Mouse (Mus musculus): ENCODE measurements around the gene Tatdn2. TPM values are rescaled to one million over a fixed set of nuclear protein-coding genes. Genes with fewer than 3 reads are reported as not detected.
"Not testable (repeated sequence)": the region's sequence is repeated elsewhere in the genome, so short reads cannot be mapped to it uniquely, and the experiment has no call there.

Gene Tatdn2
- total RNA-seq, 2 experiments from 2014 or later, result 30.5 to 39.6 TPM

GRCm38 (mm10) chr6:113697222-113698205 is 664 bp downstream of the Tatdn2 start:
- intact Hi-C loops (cut with DNase I), result no loop called here
- peak; percentile 17 to 43 for DNase-seq

- DNase-seq, result no peak
- intact Hi-C loops (cut with DNase I), result no loop called here
Observed at GRCm38 (mm10) chr6:113712718-113713117, 15.9 kb downstream of the Tatdn2 start.

GRCm38 (mm10) chr6:113713389-113713788 is 16.5 kb downstream of the Tatdn2 start:
- intact Hi-C loops (cut with DNase I); DNase-seq: not testable (repeated sequence)

- DNase-seq, result no peak
- intact Hi-C loops (cut with DNase I), result no loop called here
Observed at GRCm38 (mm10) chr6:113714276-113714675, 17.4 kb downstream of the Tatdn2 start.

- no peak for DNase-seq
- intact Hi-C loops (cut with DNase I), result no loop called here
Observed at GRCm38 (mm10) chr6:113714797-113715196, 17.9 kb downstream of the Tatdn2 start.

- intact Hi-C loops (cut with DNase I), result no loop called here
- DNase-seq, result no peak
Observed at GRCm38 (mm10) chr6:113717541-113717940, 20.7 kb downstream of the Tatdn2 start.

GRCm38 (mm10) chr6:113719878-113720277 is 23.0 kb downstream of the Tatdn2 start, which contains the start of gene Ghrl:
Ghrl (minus strand) TSS chr6:113719880.
- intact Hi-C loops (cut with DNase I), result no loop called here
- no peak for DNase-seq

- no peak for DNase-seq
- intact Hi-C loops (cut with DNase I), result no loop called here
Observed at GRCm38 (mm10) chr6:113721061-113721460, 24.2 kb downstream of the Tatdn2 start.

- DNase-seq, result no peak
- intact Hi-C loops (cut with DNase I), result no loop called here
Observed at GRCm38 (mm10) chr6:113728181-113728580, 31.3 kb downstream of the Tatdn2 start.

- intact Hi-C loops (cut with DNase I), result no loop called here
- DNase-seq, result no peak
Observed at GRCm38 (mm10) chr6:113731296-113731695, 34.4 kb downstream of the Tatdn2 start.

GRCm38 (mm10) chr6:113737318-113738046 is 40.6 kb downstream of the Tatdn2 start:
- DNase-seq, result no peak
- intact Hi-C loops (cut with DNase I), result no loop called here

GRCm38 (mm10) chr6:113740236-113741217 is 43.7 kb downstream of the Tatdn2 start, which contains the start of gene Sec13:
Sec13 (minus strand) TSS chr6:113740743.
- intact Hi-C loops (cut with DNase I), result no loop called here
- peak; percentile 81 for DNase-seq

GRCm38 (mm10) chr6:113741425-113741824 is 44.6 kb downstream of the Tatdn2 start:
- intact Hi-C loops (cut with DNase I), result no loop called here
- no peak for DNase-seq

- intact Hi-C loops (cut with DNase I), result no loop called here
- no peak for DNase-seq
Observed at GRCm38 (mm10) chr6:113742321-113742720, 45.5 kb downstream of the Tatdn2 start.

- intact Hi-C loops (cut with DNase I), result no loop called here
- no peak for DNase-seq
Observed at GRCm38 (mm10) chr6:113743111-113743510, 46.3 kb downstream of the Tatdn2 start.

- DNase-seq, result no peak
- intact Hi-C loops (cut with DNase I), result no loop called here
Observed at GRCm38 (mm10) chr6:113745117-113745516, 48.3 kb downstream of the Tatdn2 start.

GRCm38 (mm10) chr6:113747284-113747683 is 50.4 kb downstream of the Tatdn2 start:
- intact Hi-C loops (cut with DNase I), result no loop called here
- no peak for DNase-seq

GRCm38 (mm10) chr6:113748351-113748750 is 51.5 kb downstream of the Tatdn2 start:
- intact Hi-C loops (cut with DNase I), result no loop called here
- DNase-seq, result no peak

GRCm38 (mm10) chr6:113749119-113749685 is 52.4 kb downstream of the Tatdn2 start:
- DNase-seq, result no peak

More at GRCm38 (mm10) chr6:113749119-113749685, 52.4 kb downstream of the Tatdn2 start:
- intact Hi-C loops (cut with DNase I), result no loop called here

Measured in gastrocnemius, postnatal 36 days (tissue).